Mouse (Mus musculus): Measurements from ENCODE around the gene Sptbn4.

DNA sequence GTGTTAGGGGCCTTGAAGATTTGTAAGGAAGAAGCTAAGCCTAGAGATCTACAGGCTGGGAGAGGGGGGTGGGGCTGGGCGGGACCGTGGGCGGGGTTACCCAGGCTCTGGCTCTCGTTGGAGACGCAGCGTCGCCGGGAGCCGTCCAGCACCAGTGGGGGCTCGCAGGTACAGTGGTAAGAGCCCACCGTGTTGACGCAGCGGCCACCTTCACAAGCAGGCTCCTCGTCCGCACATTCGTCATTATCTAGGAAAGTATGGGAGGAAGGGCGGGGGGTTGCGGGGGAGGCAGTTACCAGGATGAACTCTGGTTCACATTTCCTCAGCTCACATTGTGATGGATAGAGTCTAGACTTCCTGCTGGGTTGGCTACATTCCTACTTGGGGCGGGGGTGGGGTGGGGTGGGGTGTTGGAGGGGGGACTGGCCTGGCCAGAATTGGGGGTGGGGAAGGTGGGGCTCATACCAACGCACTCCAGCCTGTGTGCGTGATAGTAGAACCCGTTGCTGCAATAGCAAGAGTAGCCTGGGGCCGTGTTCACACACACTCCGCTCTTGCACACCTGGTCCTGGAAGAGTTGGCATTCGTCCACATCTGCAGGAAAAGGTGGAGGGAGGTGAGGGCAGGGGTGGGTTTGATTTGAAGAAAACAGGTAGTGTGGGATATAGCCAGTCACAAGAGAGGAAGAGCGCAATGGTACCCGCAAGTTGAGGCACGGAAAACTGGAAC is 138.5 kb downstream of the Sptbn4 start:
- TF ChIP-seq ZNF384 (IDR thresholded peaks at IDR 0.05; ENCODE audit: low read depth, low read length) (no peak), HCFC1 (IDR thresholded peaks at IDR 0.05; ENCODE audit: borderline replicate concordance, insufficient read depth, low read length) (0 out of 2 replicates have a peak, but pooled peaks have one; percentile 29), CHD2 (IDR thresholded peaks at IDR 0.05; ENCODE audit: low read depth, low read length) (no peak; the same call in 1 of the 2 replicates), MAFK (IDR thresholded peaks at IDR 0.05; ENCODE audit: insufficient read depth, low read depth, low read length) (no peak), ZC3H11A (IDR thresholded peaks at IDR 0.05; ENCODE audit: borderline replicate concordance, low read depth, low read length) (no peak)

Data from ES-E14 (cell line).